Mouse (Mus musculus): ENCODE measurements around the gene Cnnm2. TPM values are rescaled to one million over a fixed set of nuclear protein-coding genes. Genes with fewer than 3 reads are reported as not detected.
"Not testable (repeated sequence)": the region's sequence is repeated elsewhere in the genome, so short reads cannot be mapped to it uniquely, and the experiment has no call there.

Gene Cnnm2
- polyA plus RNA-seq, 1 experiment from 2014 or later: 3.1 TPM

GRCm38 (mm10) chr19:46735241-46735640, 26.2 kb upstream of the Cnnm2 start:
- Histone ChIP-seq H3K9ac (no peak overlapping the region), H3K27ac (no peak overlapping the region), H3K4me3 (replicated peaks) (no peak overlapping the region), H3K27me3 (replicated peaks) (no peaks in the 10 kb centered on the region), H3K9me3 (no peaks in the 10 kb centered on the region), H3K4me1 (no peaks in the 10 kb centered on the region), H3K36me3 (no peaks in the 10 kb centered on the region), H3K4me2 (no peak overlapping the region)
- 47% methylated on average over 5 of the region's 5 CpGs for WGBS
- no peak for ATAC-seq (ENCODE audit: insufficient read depth, low FRiP score, low read depth)

- Histone ChIP-seq H3K27ac (no peak overlapping the region), H3K4me3 (replicated peaks) (no peak overlapping the region), H3K9me3 (no peaks in the 10 kb centered on the region), H3K36me3 (no peaks in the 10 kb centered on the region), H3K9ac (no peak overlapping the region), H3K4me2 (no peak overlapping the region), H3K27me3 (replicated peaks) (no peaks in the 10 kb centered on the region), H3K4me1 (no peaks in the 10 kb centered on the region)
- 63% methylated on average over 7 of the region's 7 CpGs for WGBS
- no peak for ATAC-seq (ENCODE audit: insufficient read depth, low FRiP score, low read depth)
Observed at GRCm38 (mm10) chr19:46737106-46737505, 24.3 kb upstream of the Cnnm2 start.

- ATAC-seq (ENCODE audit: insufficient read depth, low FRiP score, low read depth): no peak
- H3K36me3 ChIP-seq: no peaks in the 10 kb centered on the region
- 50% methylated on average over 7 of the region's 7 CpGs for WGBS
- no peaks in the 10 kb centered on the region for H3K4me1 ChIP-seq
- no peak overlapping the region for H3K4me2 ChIP-seq
- H3K9me3 ChIP-seq: no peaks in the 10 kb centered on the region
- no peak overlapping the region for H3K27ac ChIP-seq
- H3K4me3 ChIP-seq (replicated peaks): no peak overlapping the region
- H3K9ac ChIP-seq: no peak overlapping the region
- no peaks in the 10 kb centered on the region for H3K27me3 ChIP-seq (replicated peaks)
Observed at GRCm38 (mm10) chr19:46740341-46741008, 20.9 kb upstream of the Cnnm2 start.

- Histone ChIP-seq H3K27ac (no peak overlapping the region), H3K4me2 (no peak overlapping the region), H3K9me3 (no peaks in the 10 kb centered on the region), H3K9ac (no peak overlapping the region), H3K27me3 (replicated peaks) (no peaks in the 10 kb centered on the region), H3K4me1 (no peaks in the 10 kb centered on the region), H3K36me3 (no peaks in the 10 kb centered on the region), H3K4me3 (replicated peaks) (no peak overlapping the region)
- 41% methylated on average over 6 of the region's 6 CpGs for WGBS
- no peak for ATAC-seq (ENCODE audit: insufficient read depth, low FRiP score, low read depth)
Observed at GRCm38 (mm10) chr19:46741574-46741973, 19.8 kb upstream of the Cnnm2 start.

- H3K36me3 ChIP-seq: no peaks in the 10 kb centered on the region
- no peaks in the 10 kb centered on the region for H3K9me3 ChIP-seq
- no peak overlapping the region for H3K4me2 ChIP-seq
- H3K27me3 ChIP-seq (replicated peaks): no peaks in the 10 kb centered on the region
- no peaks in the 10 kb centered on the region for H3K4me1 ChIP-seq
- WGBS: 69% methylated on average over 9 of the region's 9 CpGs
- no peak overlapping the region for H3K9ac ChIP-seq
- ATAC-seq (ENCODE audit: insufficient read depth, low FRiP score, low read depth): no peak
- H3K4me3 ChIP-seq (replicated peaks): no peak overlapping the region
- no peak overlapping the region for H3K27ac ChIP-seq
Observed at GRCm38 (mm10) chr19:46744681-46745080, 16.7 kb upstream of the Cnnm2 start.

- H3K9me3 ChIP-seq: no peaks in the 10 kb centered on the region
- no peak overlapping the region for H3K4me2 ChIP-seq
- WGBS: 86% methylated on average over 3 of the region's 3 CpGs
- no peaks in the 10 kb centered on the region for H3K27me3 ChIP-seq (replicated peaks)
- no peak overlapping the region for H3K27ac ChIP-seq
- no peaks in the 10 kb centered on the region for H3K36me3 ChIP-seq
- no peaks in the 10 kb centered on the region for H3K4me1 ChIP-seq
- no peak overlapping the region for H3K9ac ChIP-seq
- no peak overlapping the region for H3K4me3 ChIP-seq (replicated peaks)
- ATAC-seq (ENCODE audit: insufficient read depth, low FRiP score, low read depth): no peak
Observed at GRCm38 (mm10) chr19:46747799-46748198, 13.6 kb upstream of the Cnnm2 start.

- no peak for ATAC-seq (ENCODE audit: insufficient read depth, low FRiP score, low read depth)
- WGBS: 85% methylated on average over 5 of the region's 5 CpGs
- no peaks in the 10 kb centered on the region for H3K27me3 ChIP-seq (replicated peaks)
Observed at GRCm38 (mm10) chr19:46752235-46752634, 9.2 kb upstream of the Cnnm2 start.

GRCm38 (mm10) chr19:46755066-46755465, 6.3 kb upstream of the Cnnm2 start:
- no peak for ATAC-seq (ENCODE audit: insufficient read depth, low FRiP score, low read depth)
- H3K9ac ChIP-seq: no peak overlapping the region
- no peak overlapping the region for H3K4me3 ChIP-seq (replicated peaks)
- H3K27me3 ChIP-seq (replicated peaks): no peaks in the 10 kb centered on the region
- H3K9me3 ChIP-seq: no peaks in the 10 kb centered on the region
- WGBS: 48% methylated on average over 9 of the region's 9 CpGs
- no peak overlapping the region for H3K27ac ChIP-seq
- no peaks in the 10 kb centered on the region for H3K36me3 ChIP-seq
- H3K4me1 ChIP-seq: no peaks in the 10 kb centered on the region
- H3K4me2 ChIP-seq: no peak overlapping the region

More at GRCm38 (mm10) chr19:46752235-46752634, 9.2 kb upstream of the Cnnm2 start:
- no peaks in the 10 kb centered on the region for H3K36me3 ChIP-seq
- no peak overlapping the region for H3K4me2 ChIP-seq
- H3K4me3 ChIP-seq (replicated peaks): no peak overlapping the region
- no peak overlapping the region for H3K9ac ChIP-seq
- no peaks in the 10 kb centered on the region for H3K4me1 ChIP-seq
- no peaks in the 10 kb centered on the region for H3K9me3 ChIP-seq
- H3K27ac ChIP-seq: no peak overlapping the region

- 89% methylated on average over 4 of the region's 4 CpGs for WGBS
- H3K4me2 ChIP-seq: no peak overlapping the region
- no peaks in the 10 kb centered on the region for H3K4me1 ChIP-seq
- H3K9ac ChIP-seq: no peak overlapping the region
- no peak overlapping the region for H3K27ac ChIP-seq
- H3K27me3 ChIP-seq (replicated peaks): no peaks in the 10 kb centered on the region
- H3K36me3 ChIP-seq: no peaks in the 10 kb centered on the region
- H3K9me3 ChIP-seq: no peaks in the 10 kb centered on the region
- ATAC-seq (ENCODE audit: insufficient read depth, low FRiP score, low read depth): no peak
- H3K4me3 ChIP-seq (replicated peaks): no peak overlapping the region
Observed at GRCm38 (mm10) chr19:46756221-46756620, 5.2 kb upstream of the Cnnm2 start.

- Histone ChIP-seq H3K27ac (0 out of 2 replicates have a peak overlapping the region, but pooled peaks have one; percentile 7), H3K36me3 (no peaks in the 10 kb centered on the region), H3K4me1 (peaks cover 13% of the 10 kb centered on the region), H3K4me2 (no peak overlapping the region), H3K27me3 (replicated peaks) (peaks cover 9% of the 10 kb centered on the region), H3K4me3 (replicated peaks) (no peak overlapping the region), H3K9ac (no peak overlapping the region), H3K9me3 (no peaks in the 10 kb centered on the region)
- no peak for ATAC-seq (ENCODE audit: insufficient read depth, low FRiP score, low read depth)
- 62% methylated on average over 8 of the region's 8 CpGs for WGBS
Observed at GRCm38 (mm10) chr19:46759096-46759495, 2.3 kb upstream of the Cnnm2 start.

GRCm38 (mm10) chr19:46759909-46760308, 1.5 kb upstream of the Cnnm2 start:
- H3K27me3 ChIP-seq (replicated peaks): peaks cover 16% of the 10 kb centered on the region
- H3K27ac ChIP-seq; ATAC-seq (ENCODE audit: insufficient read depth, low FRiP score, low read depth); H3K9ac ChIP-seq; H3K4me3 ChIP-seq (replicated peaks); H3K9me3 ChIP-seq; H3K36me3 ChIP-seq; H3K4me2 ChIP-seq: not testable (repeated sequence)
- 88% methylated on average over 10 of the region's 10 CpGs for WGBS
- peaks cover 13% of the 10 kb centered on the region for H3K4me1 ChIP-seq

GRCm38 (mm10) chr19:46760375-46761160, 828 bp upstream of the Cnnm2 start:
- no peaks in the 10 kb centered on the region for H3K36me3 ChIP-seq
- 19% methylated on average over 29 of the region's 29 CpGs for WGBS
- peak overlapping the region; percentile 37; the same call in 1 of the 2 replicates for H3K27ac ChIP-seq
- H3K27me3 ChIP-seq (replicated peaks): peaks cover 17% of the 10 kb centered on the region
- peaks cover 13% of the 10 kb centered on the region for H3K4me1 ChIP-seq
- H3K9ac ChIP-seq: no peak overlapping the region
- H3K4me3 ChIP-seq (replicated peaks): peak overlapping the region; percentile 94
- peak overlapping the region; percentile 100 for H3K4me2 ChIP-seq
- no peaks in the 10 kb centered on the region for H3K9me3 ChIP-seq
- ATAC-seq (ENCODE audit: insufficient read depth, low FRiP score, low read depth): peak; percentile 53

Data from stomach, embryonic 15.5 days (tissue).